Mouse (Mus musculus) midbrain, embryonic 13.5 days (tissue): ENCODE results near the gene Cemip. TPM values are rescaled to one million over a fixed set of nuclear protein-coding genes. Genes with fewer than 3 reads are reported as not detected.

ENCODE experiments used
- ATAC-seq: fragments of 200-750 bp; cut with Nextera tagmentation; 2 replicates; pipeline ENCODE4 v1.8.0; 2017; ENCODE audit warnings: mild to moderate bottlenecking, moderate TSS enrichment, moderate library complexity
- H3K27ac ChIP-seq: fragments of 300-500 bp; sonication (generic); 2 replicates; pipeline ENCODE4 v1.5.1; 2015; ENCODE audit warnings: inconsistent platforms, mild to moderate bottlenecking, moderate library complexity
- H3K27me3 ChIP-seq: fragments of 300-500 bp; sonication (generic); 2 replicates; pipeline ENCODE4 v1.6.1; 2015; ENCODE audit warnings: mild to moderate bottlenecking, inconsistent platforms
- H3K36me3 ChIP-seq: fragments of 300-500 bp; sonication (generic); 2 replicates; pipeline ENCODE4 v1.6.1; 2015; ENCODE audit warnings: mild to moderate bottlenecking, inconsistent platforms
- H3K4me1 ChIP-seq: fragments of 300-500 bp; sonication (generic); replicated peaks from 2 replicates; pipeline ENCODE4 v1.6.1; 2015; ENCODE audit warnings: inconsistent platforms
- H3K4me2 ChIP-seq: fragments of 300-500 bp; sonication (generic); replicated peaks from 2 replicates; pipeline ENCODE4 v1.6.1; 2015; ENCODE audit warnings: moderate library complexity, mild to moderate bottlenecking, inconsistent platforms
- H3K4me3 ChIP-seq: fragments of 300-500 bp; sonication (generic); replicated peaks from 2 replicates; pipeline ENCODE4 v1.5.1; 2015; ENCODE audit warnings: mild to moderate bottlenecking, inconsistent platforms
- H3K9ac ChIP-seq: fragments of 300-500 bp; sonication (generic); replicated peaks from 2 replicates; pipeline ENCODE4 v1.6.1; 2015; ENCODE audit warnings: mild to moderate bottlenecking, inconsistent platforms
- H3K9me3 ChIP-seq: fragments of 300-500 bp; sonication (generic); 2 replicates; pipeline ENCODE4 v1.6.1; 2016; ENCODE audit warnings: mild to moderate bottlenecking, inconsistent platforms
- WGBS: fragments of 180-500 bp; shearing (Covaris S2); methylation state at CpG from one replicate; pipeline ENCODE4 v1.1.7; 2015; 5-methylcytosine and 5-hydroxymethylcytosine counted together
- polyA plus RNA-seq: library from polyadenylated mRNA; unstranded; fragments of >200 nt; fragmentation: Nextera tagmentation; extraction: Ambion mirVana; gene quantifications from 2 replicates; pipeline ENCODE4 v1.2.1, GENCODE M21; 2015

The Cemip gene
- polyA plus RNA-seq, 1 experiment from 2014 or later = 0.16 TPM

DNA sequence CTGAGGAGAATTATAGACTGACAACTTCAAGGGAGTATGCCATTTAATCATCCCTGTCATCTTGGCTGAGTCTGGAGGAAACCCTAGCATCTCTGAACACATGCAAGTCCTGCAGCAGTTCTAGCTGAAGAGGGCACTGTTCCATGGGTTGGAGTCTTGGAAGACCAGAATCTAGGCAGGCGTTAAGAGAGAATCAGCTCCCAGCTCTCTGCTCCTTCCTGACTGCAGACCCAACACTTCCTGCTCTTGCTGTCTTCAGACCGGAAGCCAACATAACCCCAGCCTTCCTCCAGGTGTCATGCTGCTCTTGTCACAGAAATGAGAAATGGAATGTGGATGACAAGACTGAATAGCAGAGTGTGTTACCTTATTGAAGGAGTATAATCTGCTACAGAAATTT, 29.1 kb upstream of the Cemip start:
- 73% methylated on average over 2 of the region's 2 CpGs for WGBS
- Histone ChIP-seq H3K27me3 (no peaks in the 10 kb centered on the region), H3K9me3 (no peaks in the 10 kb centered on the region), H3K4me1 (peaks cover 53% of the 10 kb centered on the region), H3K4me3 (no peak overlapping the region), H3K36me3 (peaks cover 8% of the 10 kb centered on the region), H3K9ac (no peak overlapping the region), H3K27ac (no peak overlapping the region), H3K4me2 (no peak overlapping the region)
- ATAC-seq = no peak

DNA sequence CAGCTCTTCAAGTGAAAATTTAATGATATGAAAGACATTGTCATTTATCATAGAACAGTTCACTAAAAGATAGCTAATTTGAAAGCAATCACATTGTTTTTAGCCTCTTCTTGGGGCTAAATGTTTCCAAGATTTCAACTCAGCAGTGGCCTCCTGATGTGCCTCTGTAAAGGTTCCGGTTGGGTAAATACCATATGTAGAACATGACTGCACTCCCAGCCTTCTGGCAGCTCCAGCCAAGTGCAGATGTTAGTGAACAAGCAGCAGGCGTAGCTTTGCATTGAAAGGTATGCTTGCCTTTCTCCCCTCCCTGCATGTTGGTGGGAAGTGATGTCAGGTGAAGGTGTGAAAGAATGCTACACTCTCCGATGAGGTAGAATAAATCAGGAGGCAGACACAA, 28.5 kb upstream of the Cemip start:
- H3K9me3 ChIP-seq = no peaks in the 10 kb centered on the region
- H3K27ac ChIP-seq = no peak overlapping the region
- H3K27me3 ChIP-seq = no peaks in the 10 kb centered on the region
- peaks cover 47% of the 10 kb centered on the region for H3K4me1 ChIP-seq
- H3K4me3 ChIP-seq = no peak overlapping the region
- peaks cover 13% of the 10 kb centered on the region for H3K36me3 ChIP-seq
- H3K9ac ChIP-seq = no peak overlapping the region
- 83% methylated on average over 3 of the region's 3 CpGs for WGBS
- no peak for ATAC-seq
- no peak overlapping the region for H3K4me2 ChIP-seq

DNA sequence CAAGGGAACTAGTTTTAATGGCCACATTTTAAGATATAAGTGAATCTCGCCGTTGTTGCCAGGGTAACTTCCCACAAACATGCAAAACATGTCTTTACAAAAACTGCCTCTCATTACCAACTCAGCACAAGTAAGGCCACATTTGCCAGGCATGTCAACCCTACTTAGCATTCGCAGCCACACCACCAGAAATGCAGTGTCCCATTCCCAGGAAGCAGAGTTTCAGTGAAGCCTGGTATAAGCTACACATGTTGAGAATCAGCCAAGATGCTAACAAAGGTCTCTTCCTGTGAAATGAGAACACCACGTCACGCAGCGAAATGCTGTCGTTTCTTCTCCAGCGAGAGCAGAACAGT, 26.7 kb upstream of the Cemip start:
- 70% methylated on average over 8 of the region's 8 CpGs for WGBS
- H3K36me3 ChIP-seq = peaks cover 22% of the 10 kb centered on the region
- H3K9me3 ChIP-seq = no peaks in the 10 kb centered on the region
- H3K9ac ChIP-seq = no peak overlapping the region
- H3K27ac ChIP-seq = peak overlapping the region; percentile 64; the same call in 1 of the 2 replicates
- peak; percentile 70 for ATAC-seq
- H3K4me2 ChIP-seq = no peak overlapping the region
- no peaks in the 10 kb centered on the region for H3K27me3 ChIP-seq
- peaks cover 37% of the 10 kb centered on the region for H3K4me1 ChIP-seq
- H3K4me3 ChIP-seq = no peak overlapping the region

DNA sequence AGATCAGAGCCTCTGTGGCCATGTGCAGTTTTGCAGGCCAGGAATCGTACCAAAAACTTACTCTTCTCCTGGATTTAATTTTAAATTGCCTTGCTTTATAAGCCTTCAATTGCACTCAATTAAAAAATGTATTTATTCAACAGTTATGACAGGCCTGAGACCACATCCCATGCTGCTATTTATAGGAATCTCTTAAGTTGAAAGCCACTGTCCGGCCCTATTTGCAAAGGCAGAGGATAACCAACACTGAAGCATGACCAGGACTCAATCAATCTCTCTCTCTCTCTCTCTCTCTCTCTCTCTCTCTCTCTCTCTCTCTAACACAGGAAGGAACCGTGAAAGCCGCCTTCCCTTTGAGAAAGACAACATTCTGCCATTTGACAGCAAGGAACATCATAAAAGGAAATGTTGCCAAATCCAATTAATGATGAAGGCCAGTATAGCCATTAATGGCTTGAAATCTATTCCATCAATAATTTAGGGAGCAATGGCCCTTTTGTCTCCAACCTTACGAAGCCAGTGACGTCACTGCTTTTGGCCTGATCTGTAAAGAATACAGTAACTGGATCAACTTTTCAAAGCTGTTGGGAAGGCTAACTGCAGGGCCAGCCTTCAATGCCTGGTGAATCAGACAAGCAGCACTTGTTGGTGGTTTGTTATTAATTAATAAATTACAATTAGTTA, 26.2 kb upstream of the Cemip start:
- Histone ChIP-seq H3K36me3 (peaks cover 22% of the 10 kb centered on the region), H3K27me3 (no peaks in the 10 kb centered on the region), H3K27ac (peak overlapping the region; percentile 64; the same call in 1 of the 2 replicates), H3K9ac (no peak overlapping the region), H3K4me2 (no peak overlapping the region), H3K9me3 (no peaks in the 10 kb centered on the region), H3K4me1 (peaks cover 37% of the 10 kb centered on the region), H3K4me3 (no peak overlapping the region)
- ATAC-seq = no peak
- WGBS = 69% methylated on average over 6 of the region's 6 CpGs

DNA sequence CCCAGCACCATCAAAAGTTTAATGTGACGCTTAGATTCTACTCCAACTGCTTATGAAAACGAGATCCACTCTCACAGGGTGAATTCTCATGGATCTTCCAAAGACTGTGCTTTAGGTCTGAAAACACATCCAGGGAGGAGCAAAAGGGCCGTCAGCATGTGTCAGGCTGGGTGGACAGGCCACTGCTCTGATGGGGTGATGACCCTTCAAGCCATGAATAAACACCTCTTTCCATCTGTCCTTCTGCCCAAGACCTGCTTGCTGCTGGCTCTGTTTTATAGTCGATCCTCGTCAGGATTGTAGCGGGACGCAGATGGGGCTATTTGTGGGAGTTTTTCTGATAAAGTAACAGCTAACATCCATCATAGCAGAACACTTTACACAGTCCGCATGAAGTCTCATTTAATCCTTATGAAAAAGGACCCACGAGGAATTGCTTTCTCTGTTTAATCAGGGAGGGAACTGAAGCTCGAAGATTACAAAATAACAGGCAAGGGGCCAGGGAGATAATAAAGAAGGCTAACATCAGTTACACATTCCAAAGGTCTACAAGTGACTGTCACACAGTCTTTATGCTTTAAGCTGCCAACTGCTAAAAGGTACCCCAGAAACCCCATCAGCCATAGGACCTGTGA, 25.5 kb upstream of the Cemip start:
- Histone ChIP-seq H3K4me3 (no peak overlapping the region), H3K4me2 (no peak overlapping the region), H3K4me1 (peaks cover 37% of the 10 kb centered on the region), H3K9me3 (no peaks in the 10 kb centered on the region), H3K27ac (no peak overlapping the region), H3K9ac (no peak overlapping the region), H3K36me3 (peaks cover 22% of the 10 kb centered on the region), H3K27me3 (no peaks in the 10 kb centered on the region)
- ATAC-seq = no peak
- WGBS = 75% methylated on average over 10 of the region's 10 CpGs

DNA sequence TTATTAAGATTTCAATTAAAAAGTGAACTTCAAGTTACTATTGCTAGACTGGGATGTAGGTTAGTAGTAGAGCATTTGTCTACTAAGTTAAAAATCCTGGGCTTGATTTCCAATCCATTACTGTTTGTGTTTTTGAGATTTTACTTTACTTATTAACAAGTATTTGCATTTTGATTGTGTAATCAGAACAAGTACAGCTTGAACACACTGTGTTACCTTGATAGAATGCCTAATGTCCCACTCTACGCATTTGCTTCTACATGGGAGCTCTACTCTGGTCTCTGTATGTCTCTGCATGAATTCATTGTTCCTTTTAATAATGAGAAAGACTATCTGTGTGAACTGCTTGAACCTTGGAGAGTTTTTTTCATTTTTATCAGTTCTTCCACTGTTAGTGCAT, 20.6 kb upstream of the Cemip start:
- Histone ChIP-seq H3K4me2 (no peak overlapping the region), H3K4me3 (no peak overlapping the region), H3K36me3 (peaks cover 17% of the 10 kb centered on the region), H3K27me3 (no peaks in the 10 kb centered on the region), H3K27ac (no peak overlapping the region), H3K9ac (no peak overlapping the region), H3K9me3 (no peaks in the 10 kb centered on the region), H3K4me1 (peaks cover 6% of the 10 kb centered on the region)
- ATAC-seq = no peak
- 88% methylated on average over 1 of the region's 1 CpGs for WGBS

DNA sequence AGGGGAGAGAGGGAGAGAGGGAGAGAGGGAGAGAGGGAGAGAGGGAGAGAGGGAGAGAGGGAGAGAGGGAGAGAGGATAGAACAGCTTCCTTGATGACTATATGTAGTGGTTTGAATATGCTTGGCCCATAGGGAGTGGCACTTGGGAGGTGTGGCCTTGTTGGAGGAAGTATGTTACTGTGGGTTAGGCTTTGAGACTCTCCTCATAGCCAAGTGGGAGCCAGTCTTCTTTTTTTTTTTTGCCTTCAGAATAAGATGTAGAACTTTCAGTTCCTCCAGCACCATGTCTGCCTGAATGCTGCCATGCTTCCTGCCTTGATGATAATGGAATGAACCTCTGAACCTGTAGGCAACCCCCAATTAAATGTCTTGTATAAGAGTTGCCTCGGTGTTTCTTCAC, 16.3 kb upstream of the Cemip start:
- H3K4me1 ChIP-seq = no peaks in the 10 kb centered on the region
- H3K36me3 ChIP-seq = no peaks in the 10 kb centered on the region
- H3K27me3 ChIP-seq = no peaks in the 10 kb centered on the region
- H3K4me3 ChIP-seq = no peak overlapping the region
- 96% methylated on average over 1 of the region's 1 CpGs for WGBS
- H3K4me2 ChIP-seq = no peak overlapping the region
- no peak overlapping the region for H3K27ac ChIP-seq
- H3K9me3 ChIP-seq = no peaks in the 10 kb centered on the region
- no peak overlapping the region for H3K9ac ChIP-seq
- ATAC-seq = no peak

DNA sequence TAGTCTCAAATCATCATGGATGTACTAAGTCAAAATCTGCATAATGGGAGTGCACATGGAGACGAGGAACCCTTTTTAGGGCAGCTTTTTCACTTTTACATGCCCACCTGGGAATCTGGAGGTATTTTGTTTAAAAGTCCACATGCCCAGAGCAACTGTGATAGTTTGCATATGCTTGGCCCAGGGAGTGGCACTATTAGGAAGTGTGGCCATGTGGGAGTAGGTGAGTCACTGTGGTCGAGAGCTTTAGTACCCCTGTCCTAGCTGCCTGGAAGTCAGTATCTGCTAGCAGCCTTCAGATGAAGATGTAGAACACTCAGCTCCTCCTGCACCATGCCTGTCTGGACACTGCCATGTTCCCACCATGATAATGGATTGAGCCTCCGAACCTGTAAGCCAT, 14.4 kb upstream of the Cemip start:
- Histone ChIP-seq H3K4me2 (no peak overlapping the region), H3K9me3 (no peaks in the 10 kb centered on the region), H3K36me3 (no peaks in the 10 kb centered on the region), H3K4me1 (no peaks in the 10 kb centered on the region), H3K27ac (no peak overlapping the region), H3K4me3 (no peak overlapping the region), H3K27me3 (no peaks in the 10 kb centered on the region), H3K9ac (no peak overlapping the region)
- no peak for ATAC-seq
- 89% methylated on average over 3 of the region's 3 CpGs for WGBS

DNA sequence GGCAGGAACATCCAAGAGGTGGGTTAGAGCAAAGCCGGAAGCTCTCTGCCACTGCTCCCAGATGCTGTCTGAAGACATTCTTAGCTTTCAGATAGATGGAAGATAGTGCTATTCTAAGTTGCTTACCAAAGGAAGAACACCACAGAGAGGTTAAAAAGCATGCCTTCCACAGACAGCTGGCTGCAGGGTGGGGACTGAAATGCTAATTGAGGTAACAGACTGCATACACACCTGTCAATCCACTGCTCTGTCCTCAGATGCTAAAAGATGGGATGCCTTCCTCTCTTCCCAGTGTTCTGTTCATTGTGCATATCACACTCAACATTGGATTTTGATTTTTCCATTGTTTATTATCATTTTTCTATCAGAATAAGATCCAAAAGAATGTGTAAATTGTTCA, 11.8 kb upstream of the Cemip start:
- Histone ChIP-seq H3K27me3 (no peaks in the 10 kb centered on the region), H3K4me1 (no peaks in the 10 kb centered on the region), H3K9me3 (no peaks in the 10 kb centered on the region), H3K9ac (no peak overlapping the region), H3K4me3 (no peak overlapping the region), H3K36me3 (no peaks in the 10 kb centered on the region), H3K27ac (no peak overlapping the region; the same call in 1 of the 2 replicates), H3K4me2 (no peak overlapping the region)
- WGBS = 89% methylated on average over 1 of the region's 1 CpGs
- no peak for ATAC-seq

DNA sequence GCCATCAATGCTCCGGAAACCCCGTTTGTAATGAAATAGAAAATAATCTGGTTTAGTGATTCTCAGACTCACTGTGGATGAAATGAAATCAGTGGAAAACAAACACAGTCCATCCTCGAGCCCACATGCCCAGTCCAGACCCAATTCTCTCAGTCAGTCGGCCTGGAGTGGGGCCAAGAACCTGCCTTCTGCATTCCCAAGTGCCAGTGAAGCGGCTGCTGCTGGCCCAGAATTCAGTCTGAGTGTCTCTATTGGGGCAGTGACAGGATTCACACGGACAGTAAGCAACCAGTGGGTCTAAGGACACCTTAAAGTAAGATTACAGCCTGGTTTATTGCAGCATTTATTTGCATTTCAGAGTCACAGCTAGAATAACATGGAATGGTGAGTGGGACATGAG, 10.2 kb upstream of the Cemip start:
- Histone ChIP-seq H3K4me3 (no peak overlapping the region), H3K36me3 (no peaks in the 10 kb centered on the region), H3K9me3 (no peaks in the 10 kb centered on the region), H3K9ac (no peak overlapping the region), H3K4me1 (no peaks in the 10 kb centered on the region), H3K27me3 (no peaks in the 10 kb centered on the region), H3K4me2 (no peak overlapping the region), H3K27ac (no peak overlapping the region)
- 69% methylated on average over 6 of the region's 6 CpGs for WGBS
- no peak for ATAC-seq

DNA sequence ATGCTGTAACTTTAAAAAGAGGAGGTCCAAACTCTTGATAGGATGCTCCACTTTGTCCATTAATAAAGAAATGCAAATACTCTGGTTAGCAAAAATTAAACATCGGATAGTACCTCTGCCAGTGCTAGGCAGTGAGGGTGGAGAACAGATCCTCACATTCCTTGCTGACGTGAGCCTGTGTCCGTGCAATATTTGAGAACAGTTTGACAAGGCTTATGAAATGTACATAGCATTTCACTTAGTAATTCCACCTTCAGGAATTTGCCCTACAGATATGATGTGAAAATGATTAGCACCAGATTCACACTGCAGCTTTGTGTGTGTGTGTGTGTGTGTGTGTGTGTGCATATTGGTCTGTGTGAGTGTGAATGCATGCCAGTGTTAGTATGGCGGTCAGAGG, 4.5 kb upstream of the Cemip start:
- Histone ChIP-seq H3K27me3 (peaks cover 16% of the 10 kb centered on the region), H3K9ac (no peak overlapping the region), H3K9me3 (no peaks in the 10 kb centered on the region), H3K4me2 (no peak overlapping the region), H3K27ac (no peak overlapping the region), H3K4me3 (no peak overlapping the region), H3K4me1 (peaks cover 7% of the 10 kb centered on the region), H3K36me3 (no peaks in the 10 kb centered on the region)
- WGBS = 82% methylated on average over 4 of the region's 4 CpGs
- ATAC-seq = no peak

DNA sequence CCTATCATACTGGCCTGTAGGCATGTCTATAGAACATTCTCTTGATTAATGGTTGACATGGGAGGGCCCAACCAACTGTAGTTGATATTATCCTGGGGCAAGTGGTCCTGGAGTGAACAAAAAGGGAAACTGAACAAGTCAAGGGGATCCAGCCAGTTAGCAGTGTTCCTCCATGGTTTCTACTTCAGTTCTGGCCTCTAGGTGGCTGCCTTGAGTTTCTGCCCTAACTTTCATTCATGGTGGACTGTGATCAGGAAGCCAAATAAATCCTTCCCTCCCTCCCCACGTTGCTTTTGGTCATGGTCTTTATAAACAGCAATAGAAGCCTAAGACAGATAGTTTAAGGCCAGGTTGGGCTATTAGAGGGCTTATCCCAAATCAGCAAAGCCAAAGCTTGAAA, 3.5 kb upstream of the Cemip start:
- H3K4me1 ChIP-seq = peaks cover 17% of the 10 kb centered on the region
- ATAC-seq = no peak
- no peaks in the 10 kb centered on the region for H3K36me3 ChIP-seq
- H3K27me3 ChIP-seq = peaks cover 26% of the 10 kb centered on the region
- no peak overlapping the region for H3K4me3 ChIP-seq
- WGBS = 19% methylated on average over 1 of the region's 1 CpGs
- H3K4me2 ChIP-seq = no peak overlapping the region
- H3K9me3 ChIP-seq = no peaks in the 10 kb centered on the region
- H3K27ac ChIP-seq = no peak overlapping the region
- H3K9ac ChIP-seq = no peak overlapping the region

DNA sequence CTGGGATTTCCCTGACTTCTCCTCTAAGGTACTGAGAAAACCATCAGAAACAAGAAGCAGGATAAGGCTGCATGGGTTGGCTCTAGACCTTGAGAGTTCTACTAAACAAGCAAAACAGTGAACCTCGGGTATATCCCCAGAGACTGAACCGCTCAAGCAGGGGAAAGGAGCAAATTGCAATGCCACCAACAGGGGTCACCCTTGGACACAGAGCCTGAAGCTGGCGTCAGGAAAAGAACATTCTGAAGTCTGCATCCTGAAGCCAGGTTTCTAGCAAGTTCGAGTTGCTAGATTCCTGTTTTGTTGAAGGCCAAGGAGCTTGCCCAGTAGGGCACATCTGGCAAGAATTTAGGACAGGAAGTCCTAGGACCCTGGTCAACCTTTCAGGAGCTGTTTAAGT, 2.7 kb upstream of the Cemip start:
- ATAC-seq = no peak
- Histone ChIP-seq H3K9ac (no peak overlapping the region), H3K4me3 (no peak overlapping the region), H3K9me3 (no peaks in the 10 kb centered on the region), H3K27me3 (peaks cover 34% of the 10 kb centered on the region), H3K27ac (no peak overlapping the region), H3K4me1 (peaks cover 17% of the 10 kb centered on the region), H3K36me3 (no peaks in the 10 kb centered on the region), H3K4me2 (no peak overlapping the region)
- 19% methylated on average over 4 of the region's 4 CpGs for WGBS
